Mouse (Mus musculus): ENCODE data around the gene Cisd1. TPM values are rescaled to one million over a fixed set of nuclear protein-coding genes. Genes with fewer than 3 reads are reported as not detected.

Cisd1 gene
- total and polyA plus RNA-seq, 3 experiments = 81.8 to 111 (median 100) TPM

GRCm38 (mm10) chr10:71330070-71330469 is 14.7 kb downstream of the Cisd1 start:
- Histone ChIP-seq H3K9ac (ENCODE audit: insufficient read depth, low read depth) (no peak overlapping the region), H3K9me3 (replicated peaks; ENCODE audit: low read length) (no peaks in the 10 kb centered on the region), H3K36me3 (replicated peaks in 1 of 2; ENCODE audit: control insufficient read depth in 1 of 2, insufficient read depth in 1 of 2, low read length in 1 of 2) (peaks cover 44 to 73% of the 10 kb centered on the region in 2 experiments), H3K79me2 (replicated peaks; ENCODE audit: control insufficient read depth, extremely low read depth, insufficient read depth, poor library complexity, severe bottlenecking) (peaks cover 3% of the 10 kb centered on the region), H3K4me1 (ENCODE audit: control insufficient read depth in 1 of 2, insufficient read depth in 2 of 2) (peaks cover 0 to 3% of the 10 kb centered on the region in 2 experiments; a peak in 1 of 4 replicates), H3K27me3 (replicated peaks) (no peaks in the 10 kb centered on the region), H3K27ac (ENCODE audit: insufficient read depth, low read depth) (no peak overlapping the region), H3K4me2 (ENCODE audit: insufficient read depth, low read depth, poor library complexity, severe bottlenecking) (no peak overlapping the region), H3K4me3 (replicated peaks in 1 of 3; ENCODE audit: low read depth in 2 of 3, low read length in 2 of 3, poor library complexity in 1 of 3) (no peak overlapping the region)
- in situ Hi-C loops (cut with MboI; ENCODE audit: low pct_ligation_motif_present, low pct_unique_long_range_greater_than_20kb, low sequenced_read_pairs) (no loop called here), dilution Hi-C loops (cut with MboI; ENCODE audit: extremely low pct_ligation_motif_present, extremely low pct_unique_long_range_greater_than_20kb, low sequenced_read_pairs) (no loop called here)
- TF ChIP-seq MYC (IDR thresholded peaks at IDR 0.05; ENCODE audit: low read depth, low read length) (no peak), TCF12 (IDR thresholded peaks at IDR 0.05; ENCODE audit: low read depth, low read length) (no peak), USF1 (IDR thresholded peaks at IDR 0.05; ENCODE audit: low read depth, low read length) (no peak), JUND (conservative IDR thresholded peaks at IDR 0.05; ENCODE audit: low read depth, low read length) (no peak), NRF1 (IDR thresholded peaks at IDR 0.05; ENCODE audit: low read depth, low read length) (no peak), MAFK (IDR thresholded peaks at IDR 0.05; ENCODE audit: insufficient replicate concordance, low read length) (no peak), ETS1 (conservative IDR thresholded peaks at IDR 0.05; ENCODE audit: low read depth, low read length) (no peak)
- no peak for DNase-seq (ENCODE audit: extremely low read depth)

GRCm38 (mm10) chr10:71329295-71329694 is 15.5 kb downstream of the Cisd1 start:
- Histone ChIP-seq H3K9ac (ENCODE audit: insufficient read depth, low read depth) (no peak overlapping the region), H3K27me3 (replicated peaks) (no peaks in the 10 kb centered on the region), H3K79me2 (replicated peaks; ENCODE audit: control insufficient read depth, extremely low read depth, insufficient read depth, poor library complexity, severe bottlenecking) (peaks cover 3% of the 10 kb centered on the region), H3K27ac (ENCODE audit: insufficient read depth, low read depth) (no peak overlapping the region), H3K4me3 (replicated peaks in 1 of 3; ENCODE audit: low read depth in 2 of 3, low read length in 2 of 3, poor library complexity in 1 of 3) (no peak overlapping the region), H3K9me3 (replicated peaks; ENCODE audit: low read length) (no peaks in the 10 kb centered on the region), H3K4me2 (ENCODE audit: insufficient read depth, low read depth, poor library complexity, severe bottlenecking) (no peak overlapping the region), H3K4me1 (ENCODE audit: control insufficient read depth in 1 of 2, insufficient read depth in 2 of 2) (peaks cover 0 to 3% of the 10 kb centered on the region in 2 experiments; a peak in 1 of 4 replicates), H3K36me3 (replicated peaks in 1 of 2; ENCODE audit: control insufficient read depth in 1 of 2, insufficient read depth in 1 of 2, low read length in 1 of 2) (peaks cover 41 to 65% of the 10 kb centered on the region in 2 experiments)
- TF ChIP-seq GABPA (IDR thresholded peaks at IDR 0.05; ENCODE audit: insufficient replicate concordance, low read depth, low read length) (no peak), NRF1 (IDR thresholded peaks at IDR 0.05; ENCODE audit: low read depth, low read length) (no peak), SMC3 (IDR thresholded peaks at IDR 0.05; ENCODE audit: low read depth, low read length) (no peak), BHLHE40 (IDR thresholded peaks at IDR 0.05; ENCODE audit: low read depth, low read length) (no peak), MEF2A (IDR thresholded peaks at IDR 0.05; ENCODE audit: borderline replicate concordance, low read depth, low read length) (no peak), MXI1 (IDR thresholded peaks at IDR 0.05; ENCODE audit: low read depth, low read length) (no peak), KAT2A (IDR thresholded peaks at IDR 0.05; ENCODE audit: insufficient replicate concordance, low read length) (no peak), CTCF (conservative IDR thresholded peaks at IDR 0.05 in 1 of 2, IDR thresholded peaks at IDR 0.05 in 1 of 2; ENCODE audit: low read depth in 2 of 2, low read length in 2 of 2) (no peak), PAX5 (IDR thresholded peaks at IDR 0.05; ENCODE audit: low read length) (no peak), USF2 (conservative IDR thresholded peaks at IDR 0.05; ENCODE audit: low read depth, low read length) (no peak), SIN3A (IDR thresholded peaks at IDR 0.05; ENCODE audit: low read length) (no peak), UBTF (IDR thresholded peaks at IDR 0.05; ENCODE audit: low read depth, low read length) (no peak), JUN (IDR thresholded peaks at IDR 0.05; ENCODE audit: insufficient read depth, low read depth, low read length) (no peak), ZKSCAN1 (IDR thresholded peaks at IDR 0.05; ENCODE audit: borderline replicate concordance, low read depth, low read length) (no peak)
- in situ Hi-C loops (cut with MboI; ENCODE audit: low pct_ligation_motif_present, low pct_unique_long_range_greater_than_20kb, low sequenced_read_pairs) = no loop called here
- DNase-seq (ENCODE audit: extremely low read depth) = no peak
- dilution Hi-C loops (cut with MboI; ENCODE audit: extremely low pct_ligation_motif_present, extremely low pct_unique_long_range_greater_than_20kb, low sequenced_read_pairs) = no loop called here

Measured in CH12.LX (cell line).